Mouse (Mus musculus) embryonic facial prominence, embryonic 15.5 days (tissue): ENCODE measurements around the gene Slc39a3. TPM values are rescaled to one million over a fixed set of nuclear protein-coding genes. Genes with fewer than 3 reads are reported as not detected.
"Not testable (repeated sequence)": the region's sequence is repeated elsewhere in the genome, so short reads cannot be mapped to it uniquely, and the experiment has no call there.

Experiments used
- ATAC-seq: fragments of 200-750 bp; cut with Nextera tagmentation; 2 replicates; pipeline ENCODE4 v1.8.0; 2017; ENCODE audit warnings: low read depth, moderate TSS enrichment; ENCODE audit not compliant: insufficient number of reproducible peaks, low FRiP score, low TSS enrichment
- H3K27ac ChIP-seq: fragments of 300-500 bp; sonication (generic); replicated peaks from 2 replicates; pipeline ENCODE4 v1.5.1; 2015; ENCODE audit warnings: mild to moderate bottlenecking, inconsistent platforms
- H3K27me3 ChIP-seq: fragments of 300-500 bp; sonication (generic); 2 replicates; pipeline ENCODE4 v1.6.1; 2015; ENCODE audit warnings: inconsistent platforms
- H3K36me3 ChIP-seq: fragments of 300-500 bp; sonication (generic); 2 replicates; pipeline ENCODE4 v1.6.1; 2015; ENCODE audit warnings: mild to moderate bottlenecking, inconsistent platforms
- H3K4me1 ChIP-seq: fragments of 300-500 bp; sonication (generic); 2 replicates; pipeline ENCODE4 v1.6.1; 2015; ENCODE audit warnings: inconsistent platforms
- H3K4me2 ChIP-seq: fragments of 300-500 bp; sonication (generic); replicated peaks from 2 replicates; pipeline ENCODE4 v1.6.1; 2015; ENCODE audit warnings: mild to moderate bottlenecking, inconsistent platforms
- H3K4me3 ChIP-seq: fragments of 300-500 bp; sonication (generic); replicated peaks from 2 replicates; pipeline ENCODE4 v1.5.1; 2015; ENCODE audit warnings: mild to moderate bottlenecking, inconsistent platforms
- H3K9ac ChIP-seq: fragments of 300-500 bp; sonication (generic); 2 replicates; pipeline ENCODE4 v1.6.1; 2015; ENCODE audit warnings: inconsistent platforms
- H3K9me3 ChIP-seq: fragments of 300-500 bp; sonication (generic); replicated peaks from 2 replicates; pipeline ENCODE4 v1.6.1; 2016; ENCODE audit warnings: inconsistent platforms
- WGBS: fragments of 180-500 bp; shearing (Covaris S2); methylation state at CpG from one replicate; pipeline ENCODE4 v1.1.7; 2015; 5-methylcytosine and 5-hydroxymethylcytosine counted together
- polyA plus RNA-seq: library from polyadenylated mRNA; unstranded; fragments of >200 nt; fragmentation: Nextera tagmentation; extraction: Ambion mirVana; gene quantifications from 2 replicates; pipeline ENCODE4 v1.2.1, GENCODE M21; 2015

Slc39a3 gene
- polyA plus RNA-seq, 1 experiment from 2014 or later: 22.7 TPM

- Histone ChIP-seq H3K27ac (no peak overlapping the region), H3K27me3 (peaks cover 21% of the 10 kb centered on the region), H3K36me3 (no peaks in the 10 kb centered on the region), H3K4me2 (no peak overlapping the region), H3K4me3 (no peak overlapping the region), H3K9ac (no peak overlapping the region), H3K4me1 (peaks cover 18% of the 10 kb centered on the region), H3K9me3 (no peaks in the 10 kb centered on the region)
- 69% methylated on average over 7 of the region's 7 CpGs for WGBS
- ATAC-seq: no peak
These were observed 46.8 kb downstream of the Slc39a3 start for GRCm38 (mm10) chr10:80990406-80990805.

GRCm38 (mm10) chr10:80989854-80990253, 47.4 kb downstream of the Slc39a3 start:
- not testable (repeated sequence) for H3K9ac ChIP-seq, H3K27ac ChIP-seq, H3K9me3 ChIP-seq, H3K4me3 ChIP-seq, ATAC-seq, H3K4me2 ChIP-seq, H3K36me3 ChIP-seq
- WGBS: 64% methylated on average over 4 of the region's 4 CpGs
- Histone ChIP-seq H3K27me3 (peaks cover 27% of the 10 kb centered on the region), H3K4me1 (peaks cover 20% of the 10 kb centered on the region)

GRCm38 (mm10) chr10:80989446-80989845, 47.8 kb downstream of the Slc39a3 start:
- WGBS: 65% methylated on average over 6 of the region's 6 CpGs
- no peak for ATAC-seq
- Histone ChIP-seq H3K4me1 (peaks cover 16% of the 10 kb centered on the region), H3K4me2 (no peak overlapping the region), H3K27me3 (peaks cover 31% of the 10 kb centered on the region), H3K9ac (no peak overlapping the region), H3K27ac (no peak overlapping the region), H3K4me3 (no peak overlapping the region), H3K9me3 (no peaks in the 10 kb centered on the region), H3K36me3 (no peaks in the 10 kb centered on the region)

GRCm38 (mm10) chr10:80987709-80988441, 49.4 kb downstream of the Slc39a3 start:
- H3K9ac ChIP-seq: no peak overlapping the region
- WGBS: 8% methylated on average over 10 of the region's 10 CpGs
- 0 out of 2 replicates have a peak overlapping the region, but pooled peaks have one; percentile 10 for H3K4me2 ChIP-seq
- peak overlapping the region; percentile 34; the same call in 1 of the 2 replicates for H3K27ac ChIP-seq
- peaks cover 16% of the 10 kb centered on the region for H3K4me1 ChIP-seq
- no peak overlapping the region for H3K4me3 ChIP-seq
- no peaks in the 10 kb centered on the region for H3K9me3 ChIP-seq
- peak; percentile 86 for ATAC-seq
- no peaks in the 10 kb centered on the region for H3K36me3 ChIP-seq
- H3K27me3 ChIP-seq: peaks cover 34% of the 10 kb centered on the region

- Histone ChIP-seq H3K9ac (no peak overlapping the region), H3K4me2 (no peak overlapping the region), H3K4me1 (peaks cover 16% of the 10 kb centered on the region), H3K27ac (no peak overlapping the region), H3K4me3 (no peak overlapping the region), H3K36me3 (no peaks in the 10 kb centered on the region), H3K27me3 (peaks cover 34% of the 10 kb centered on the region), H3K9me3 (no peaks in the 10 kb centered on the region)
- 75% methylated on average over 6 of the region's 6 CpGs for WGBS
- no peak for ATAC-seq
These were observed 50.5 kb downstream of the Slc39a3 start for GRCm38 (mm10) chr10:80986754-80987153.

- H3K4me1 ChIP-seq: peaks cover 16% of the 10 kb centered on the region
- no peak overlapping the region for H3K9ac ChIP-seq
- WGBS: 29% methylated on average over 13 of the region's 13 CpGs
- peak overlapping the region; percentile 56 for H3K4me2 ChIP-seq
- no peak overlapping the region for H3K27ac ChIP-seq
- H3K36me3 ChIP-seq: no peaks in the 10 kb centered on the region
- no peaks in the 10 kb centered on the region for H3K9me3 ChIP-seq
- H3K27me3 ChIP-seq: peaks cover 34% of the 10 kb centered on the region
- ATAC-seq: no peak
- peak overlapping the region; percentile 29 for H3K4me3 ChIP-seq
These were observed 51.1 kb downstream of the Slc39a3 start for GRCm38 (mm10) chr10:80985970-80986701.

- no peak overlapping the region for H3K9ac ChIP-seq
- H3K4me2 ChIP-seq: peak overlapping the region; percentile 56
- H3K4me3 ChIP-seq: peak overlapping the region; percentile 29
- ATAC-seq: no peak
- 7% methylated on average over 37 of the region's 37 CpGs for WGBS
- no peak overlapping the region for H3K27ac ChIP-seq
- H3K36me3 ChIP-seq: no peaks in the 10 kb centered on the region
- H3K9me3 ChIP-seq: no peaks in the 10 kb centered on the region
- peaks cover 16% of the 10 kb centered on the region for H3K4me1 ChIP-seq
- H3K27me3 ChIP-seq: peaks cover 34% of the 10 kb centered on the region
These were observed 51.8 kb downstream of the Slc39a3 start for GRCm38 (mm10) chr10:80985241-80985969.

- H3K4me2 ChIP-seq: no peak overlapping the region
- H3K4me3 ChIP-seq: no peak overlapping the region
- H3K27ac ChIP-seq: no peak overlapping the region
- H3K4me1 ChIP-seq: peaks cover 16% of the 10 kb centered on the region
- ATAC-seq: no peak
- H3K36me3 ChIP-seq: no peaks in the 10 kb centered on the region
- no peak overlapping the region for H3K9ac ChIP-seq
- H3K27me3 ChIP-seq: peaks cover 34% of the 10 kb centered on the region
- H3K9me3 ChIP-seq: no peaks in the 10 kb centered on the region
- 89% methylated on average over 12 of the region's 12 CpGs for WGBS
These were observed 53.0 kb downstream of the Slc39a3 start for GRCm38 (mm10) chr10:80984223-80984622.

- WGBS: 62% methylated on average over 4 of the region's 4 CpGs
- peaks cover 34% of the 10 kb centered on the region for H3K27me3 ChIP-seq
- no peak for ATAC-seq
These were observed 54.8 kb downstream of the Slc39a3 start for GRCm38 (mm10) chr10:80982381-80982780.

GRCm38 (mm10) chr10:80981564-80982112, 55.6 kb downstream of the Slc39a3 start:
- 60% methylated on average over 7 of the region's 7 CpGs for WGBS
- Histone ChIP-seq H3K27me3 (peaks cover 31% of the 10 kb centered on the region), H3K4me1 (peaks cover 11% of the 10 kb centered on the region), H3K27ac (no peak overlapping the region), H3K4me2 (no peak overlapping the region), H3K4me3 (no peak overlapping the region), H3K9ac (no peak overlapping the region), H3K9me3 (no peaks in the 10 kb centered on the region), H3K36me3 (no peaks in the 10 kb centered on the region)
- ATAC-seq: no peak

More at GRCm38 (mm10) chr10:80982381-80982780, 54.8 kb downstream of the Slc39a3 start:
- no peak overlapping the region for H3K4me2 ChIP-seq
- no peak overlapping the region for H3K4me3 ChIP-seq
- no peak overlapping the region for H3K9ac ChIP-seq
- H3K4me1 ChIP-seq: peaks cover 11% of the 10 kb centered on the region
- H3K36me3 ChIP-seq: no peaks in the 10 kb centered on the region
- no peaks in the 10 kb centered on the region for H3K9me3 ChIP-seq
- no peak overlapping the region for H3K27ac ChIP-seq
